Mouse (Mus musculus): ENCODE data around the gene Mettl8.

GRCm38 (mm10) chr2:70998771-70999170, 56.6 kb downstream of the Mettl8 start:
- TF ChIP-seq POLR2A (IDR thresholded peaks at IDR 0.05; ENCODE audit: low read depth, low read length) = no peak
- no peak for TF ChIP-seq CTCF (conservative IDR thresholded peaks at IDR 0.05; ENCODE audit: insufficient read depth, insufficient read length, low read depth, low read length)

Measured in kidney, adult 2 months (tissue).